Mouse (Mus musculus): Measurements from ENCODE around the gene Znrf4.

Znrf4 gene

GRCm38 (mm10) chr17:56509707-56510472 is 2.3 kb downstream of the Znrf4 start:
- CTCF ChIA-PET: interaction anchor here (0.6 to 1.4 kb wide), 11 partner anchors 22 to 159 kb away, joined by 3 to 7 read pairs (median 3); no protein-coding TSS in a partner anchor
- POLR2A ChIA-PET: interaction anchor here in 3 of 4 experiments (0.5 to 2.1 kb wide), 16 partner anchors 22 to 558 kb away, joined by 3 to 8 read pairs (median 4); partner anchors contain the start of genes Ebi3 (in 1 of the 3), Lonp1 (in 1 of the 3) and Uhrf1 (in 1 of the 3)

GRCm38 (mm10) chr17:56509021-56509640 is 3.1 kb downstream of the Znrf4 start:
- CTCF ChIA-PET: interaction anchor here (0.6 to 1.4 kb wide), 10 partner anchors 22 to 379 kb away, joined by 3 to 7 read pairs (median 4); no protein-coding TSS in a partner anchor
- POLR2A ChIA-PET: interaction anchor here in 3 of 4 experiments (0.6 to 2.0 kb wide), 19 partner anchors 22 to 557 kb away, joined by 3 to 8 read pairs (median 4); partner anchors contain the start of genes Ebi3 (in 1 of the 3) and Lonp1 (in 1 of the 3)

- ChIA-PET POLR2A (interaction anchor here in 3 of 4 experiments (0.7 to 2.2 kb wide), 12 partner anchors 16 to 157 kb away, joined by 3 to 9 read pairs (median 4); partner anchors contain the start of genes Lonp1 (in 1 of the 3) and Ptprs (in 1 of the 3)), CTCF (interaction anchor here in 2 of 4 experiments (0.6 to 1.5 kb wide), 5 partner anchors 38 to 382 kb away, joined by 3 to 5 read pairs (median 3); no protein-coding TSS in a partner anchor)
Measured at GRCm38 (mm10) chr17:56507161-56508068, 4.8 kb downstream of the Znrf4 start.

- ChIA-PET POLR2A (interaction anchor here in 3 of 4 experiments (0.6 to 2.2 kb wide), 7 partner anchors 31 to 120 kb away, joined by 3 to 9 read pairs (median 4); partner anchors contain the start of genes Lonp1 (in 1 of the 3) and Ptprs (in 1 of the 3)), CTCF (interaction anchor here in 2 of 4 experiments (0.6 to 1.5 kb wide), 4 partner anchors 41 to 46 kb away, joined by 3 to 15 read pairs (median 4); no protein-coding TSS in a partner anchor)
Measured at GRCm38 (mm10) chr17:56506417-56507065, 5.7 kb downstream of the Znrf4 start.

GRCm38 (mm10) chr17:56505401-56505800 is 6.8 kb downstream of the Znrf4 start:
- POLR2A ChIA-PET: interaction anchor here in 3 of 4 experiments (0.6 to 2.2 kb wide), 9 partner anchors 11 to 122 kb away, joined by 3 to 9 read pairs (median 4); partner anchors contain the start of genes Catsperd (in 1 of the 3), Gm20219 (in 1 of the 3) and Lonp1 (in 1 of the 3)
- CTCF ChIA-PET: interaction anchor here in 2 of 4 experiments (0.7 to 1.6 kb wide), 7 partner anchors 18 to 148 kb away, joined by 3 to 5 read pairs (median 4); no protein-coding TSS in a partner anchor

- ChIA-PET CTCF (interaction anchor here (0.5 to 3.0 kb wide), 31 partner anchors 9 to 460 kb away, joined by 3 to 37 read pairs (median 5); partner anchors contain the start of genes Gm20219 (in 2 of the 4) and Ranbp3 (in 1 of the 4)), POLR2A (interaction anchor here in 2 of 4 experiments (0.6 to 2.4 kb wide), 15 partner anchors 9 to 213 kb away, joined by 3 to 9 read pairs (median 3); partner anchors contain the start of genes Gm20219 (in 1 of the 2) and Rpl36 (in 1 of the 2))
Measured at GRCm38 (mm10) chr17:56502526-56502925, 9.7 kb downstream of the Znrf4 start.

- POLR2A ChIA-PET: interaction anchor here in 2 of 4 experiments (0.6 to 2.4 kb wide), 14 partner anchors 9 to 214 kb away, joined by 3 to 9 read pairs (median 4); partner anchors contain the start of genes Gm20219 (in 1 of the 2) and Rpl36 (in 1 of the 2)
- CTCF ChIA-PET: interaction anchor here (0.5 to 3.0 kb wide), 30 partner anchors 9 to 591 kb away, joined by 3 to 37 read pairs (median 5); partner anchors contain the start of genes Gm20219 (in 2 of the 4) and Ranbp3 (in 1 of the 4)
Measured at GRCm38 (mm10) chr17:56501635-56502400, 10.4 kb downstream of the Znrf4 start.

- POLR2A ChIA-PET: interaction anchor here in 1 of 4 experiments (0.6 to 1.2 kb wide), 2 partner anchors 29 to 32 kb away, joined by 3 read pairs; no protein-coding TSS in a partner anchor
- CTCF ChIA-PET: interaction anchor here in 2 of 4 experiments (1.0 to 1.7 kb wide), 5 partner anchors 11 to 54 kb away, joined by 3 to 5 read pairs (median 4); no protein-coding TSS in a partner anchor
Measured at GRCm38 (mm10) chr17:56499229-56499628, 13.0 kb downstream of the Znrf4 start.

- ChIA-PET CTCF (interaction anchor here in 2 of 4 experiments (0.5 to 1.6 kb wide), 2 partner anchors 15 to 179 kb away, joined by 4 read pairs; partner anchors contain the start of gene Ranbp3 (in 1 of the 2)), POLR2A (no interaction called here)
Measured at GRCm38 (mm10) chr17:56494480-56494879, 17.8 kb downstream of the Znrf4 start.

GRCm38 (mm10) chr17:56493841-56494240 is 18.4 kb downstream of the Znrf4 start:
- ChIA-PET POLR2A (no interaction called here), CTCF (interaction anchor here (0.5 to 1.6 kb wide), 4 partner anchors 15 to 179 kb away, joined by 3 to 5 read pairs (median 4); partner anchors contain the start of gene Ranbp3 (in 1 of the 4))

- CTCF ChIA-PET: interaction anchor here in 2 of 4 experiments (0.7 to 1.5 kb wide), 3 partner anchors 11 to 140 kb away, joined by 3 to 7 read pairs (median 5); no protein-coding TSS in a partner anchor
- POLR2A ChIA-PET: interaction anchor here in 2 of 4 experiments (0.5 to 2.4 kb wide), 6 partner anchors 13 to 516 kb away, joined by 3 to 9 read pairs (median 4); no protein-coding TSS in a partner anchor
Measured at GRCm38 (mm10) chr17:56490438-56491152, 21.6 kb downstream of the Znrf4 start.

- ChIA-PET POLR2A (interaction anchor here in 3 of 4 experiments (0.6 to 2.5 kb wide), 25 partner anchors 9 to 409 kb away, joined by 3 to 20 read pairs (median 4); partner anchors contain the start of genes Ptprs (in 3 of the 3), Dus3l (in 1 of the 3), Hdgfl2 (in 1 of the 3) and Kdm4b (in 1 of the 3)), CTCF (interaction anchor here (0.5 to 3.1 kb wide), 54 partner anchors 8 to 812 kb away, joined by 3 to 24 read pairs (median 5); partner anchors contain the start of gene Ranbp3 (in 1 of the 4))
Measured at GRCm38 (mm10) chr17:56488028-56488427, 24.2 kb downstream of the Znrf4 start.

GRCm38 (mm10) chr17:56487441-56487888 is 24.8 kb downstream of the Znrf4 start:
- POLR2A ChIA-PET: interaction anchor here in 3 of 4 experiments (0.6 to 2.5 kb wide), 30 partner anchors 8 to 409 kb away, joined by 3 to 20 read pairs (median 4); partner anchors contain the start of genes Ptprs (in 3 of the 3), Dus3l (in 1 of the 3), Hdgfl2 (in 1 of the 3) and Kdm4b (in 1 of the 3)
- CTCF ChIA-PET: interaction anchor here (0.5 to 3.1 kb wide), 69 partner anchors 8 to 813 kb away, joined by 3 to 24 read pairs (median 4); partner anchors contain the start of genes Kdm4b (in 1 of the 4), Ptprs (in 1 of the 4) and Ranbp3 (in 1 of the 4)

- POLR2A ChIA-PET: interaction anchor here in 1 of 4 experiments (2.0 kb wide), 1 partner anchor 10 kb away, joined by 10 read pairs; the partner anchor contains the start of gene Ptprs
- CTCF ChIA-PET: interaction anchor here in 2 of 4 experiments (1.1 to 2.4 kb wide), 2 partner anchors 17 to 126 kb away, joined by 3 to 17 read pairs; no protein-coding TSS in a partner anchor
Measured at GRCm38 (mm10) chr17:56485926-56486325, 26.3 kb downstream of the Znrf4 start.

All from embryonic stem cell, embryonic (primary cell).